33 mouse cellular contexts compared by ENCODE assay signal in the genomic region with DNA sequence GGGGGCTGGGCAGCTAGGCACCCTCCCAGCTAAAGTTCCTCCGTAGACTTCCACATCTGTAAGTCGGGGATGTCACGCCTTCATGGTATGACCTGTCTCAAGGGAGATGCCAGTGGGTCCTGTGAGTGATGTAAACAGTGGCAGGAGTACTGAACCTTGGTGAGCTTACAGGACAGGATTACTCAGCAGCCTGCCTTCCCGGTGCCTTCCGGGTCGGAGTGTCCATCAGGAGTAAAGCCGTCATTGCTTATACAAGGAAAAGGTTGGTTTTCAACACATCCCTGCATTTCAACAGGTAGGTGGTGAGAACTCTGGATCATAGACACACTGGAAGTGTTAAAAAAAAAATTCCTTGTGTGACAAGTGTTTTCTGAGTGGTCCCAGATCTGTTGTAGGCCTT.
"Had no signal": no experiment of that assay in that cellular context is flagged by ENCODE, and none has a peak within 500 bp of the region (broad histone marks: within the 10 kb centered on the region; RNA-seq: fewer than 3 reads in every experiment).

No protein-coding gene starts in this region.

- H3K4me2 ChIP-seq: heart, embryonic 12.5 days; heart, embryonic 13.5 days; heart, embryonic 15.5 days; hindbrain, embryonic 12.5 days; hindbrain, embryonic 13.5 days; hindbrain, embryonic 14.5 days; hindbrain, embryonic 15.5 days; intestine, embryonic 15.5 days; kidney, embryonic 15.5 days had no signal

- H3K9me3 ChIP-seq: heart, embryonic 12.5 days; heart, embryonic 13.5 days; heart, embryonic 15.5 days; hindbrain, embryonic 10.5 days; hindbrain, embryonic 12.5 days; hindbrain, embryonic 13.5 days; hindbrain, embryonic 15.5 days; intestine, embryonic 15.5 days; kidney, embryonic 15.5 days had no signal

- ATAC-seq: hindbrain, embryonic 16.5 days; hindbrain, postnatal 0 days; inflammation-experienced regulatory T-cells, adult 6 months; intestine, embryonic 15.5 days; intestine, embryonic 16.5 days; intestine, postnatal 0 days had no signal

- DNase-seq: heart, postnatal 14 days; heart, postnatal 36 days; heart, postnatal 4 days; kidney, adult 11 months; kidney, adult 18-20 months; kidney, adult 2 months; kidney, adult 8-10 months; kidney, adult 9 months; kidney, postnatal 10 days; kidney, postnatal 14 days; kidney, postnatal 25 days; kidney, postnatal 36 days; kidney, postnatal 4 days; layer of hippocampus, adult 9-11 months; layer of hippocampus, postnatal 36 days had no signal

- H3K9ac ChIP-seq: heart, embryonic 12.5 days; heart, embryonic 13.5 days; heart, embryonic 15.5 days; hindbrain, embryonic 12.5 days; hindbrain, embryonic 13.5 days; hindbrain, embryonic 14.5 days; hindbrain, embryonic 15.5 days; intestine, embryonic 15.5 days; kidney, embryonic 15.5 days had no signal

- H3K4me3 ChIP-seq: heart, embryonic 12.5 days; heart, embryonic 13.5 days; heart, embryonic 15.5 days; hindbrain, embryonic 10.5 days; hindbrain, embryonic 12.5 days; hindbrain, embryonic 13.5 days; hindbrain, embryonic 15.5 days; intestine, embryonic 15.5 days; kidney, embryonic 15.5 days; layer of hippocampus, adult 2 months; left cerebral cortex, adult 2 months had no signal

- H3K27ac ChIP-seq: heart, embryonic 13.5 days; heart, embryonic 15.5 days; hindbrain, embryonic 10.5 days; hindbrain, embryonic 12.5 days; hindbrain, embryonic 13.5 days; hindbrain, embryonic 14.5 days; hindbrain, embryonic 15.5 days; hindbrain, postnatal 0 days; intestine, embryonic 15.5 days; kidney, embryonic 15.5 days; kidney, postnatal 0 days; layer of hippocampus, adult 2 months; left cerebral cortex, adult 2 months had no signal

- H3K27me3 ChIP-seq: heart, embryonic 15.5 days; hindbrain, embryonic 12.5 days; hindbrain, embryonic 13.5 days; hindbrain, embryonic 15.5 days; intestine, embryonic 15.5 days; kidney, embryonic 15.5 days had no signal

- H3K4me1 ChIP-seq: hindbrain, embryonic 12.5 days; hindbrain, embryonic 13.5 days had no signal
